Mouse (Mus musculus) thymus, postnatal 10 days (tissue): ENCODE results near the gene Nxf3.
"Not testable (repeated sequence)": the region's sequence is repeated elsewhere in the genome, so short reads cannot be mapped to it uniquely, and the experiment has no call there.

ENCODE experiments used
- DNase-seq, 2 experiments: peaks; one replicate each; pipeline ENCODE4 v3.0.0; 2021; ENCODE audit warnings: low spot score in 2 of 2

Nxf3 gene

DNA sequence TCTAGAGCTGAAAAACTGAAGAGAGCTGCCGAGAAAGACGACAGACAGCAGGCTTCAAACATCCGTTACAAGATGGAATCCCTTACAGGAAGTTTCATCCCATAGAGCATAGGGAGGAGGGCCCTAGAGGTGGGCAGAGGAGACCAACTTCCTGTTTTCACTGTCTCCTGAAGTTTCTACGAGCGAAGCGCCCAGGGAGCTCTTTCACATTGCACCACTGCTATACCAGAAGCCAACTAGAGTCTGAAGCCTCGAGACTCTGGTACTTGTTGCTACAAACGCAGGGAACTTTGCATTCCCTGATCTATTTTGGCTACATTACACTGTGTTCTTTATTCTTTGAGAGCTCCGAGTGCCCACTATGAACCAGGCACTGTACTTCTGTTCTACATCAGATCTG is at the start of gene Nxf3:
Gene Nxf3, minus strand, starts transcription at position 101 of the 400 bp plus-strand sequence.
- no peak for DNase-seq

DNA sequence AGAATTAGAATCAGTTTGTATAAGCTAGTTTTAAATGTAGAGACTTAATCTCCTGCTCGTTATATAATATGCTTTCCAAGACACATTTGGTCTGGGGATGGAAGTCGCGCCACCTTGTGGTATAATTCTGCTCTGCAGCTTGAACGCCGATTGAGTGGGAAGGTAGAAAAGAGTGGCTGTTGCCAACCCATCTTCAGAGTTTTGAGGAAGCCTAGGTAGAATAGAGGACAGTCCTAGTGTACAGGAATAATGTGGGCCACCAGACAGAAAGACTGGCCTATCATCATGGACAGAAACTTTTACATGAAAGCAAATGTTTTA is 42.6 kb upstream of the Nxf3 start:
- DNase-seq = peak in 1 of 2 experiments; percentile 29

DNA sequence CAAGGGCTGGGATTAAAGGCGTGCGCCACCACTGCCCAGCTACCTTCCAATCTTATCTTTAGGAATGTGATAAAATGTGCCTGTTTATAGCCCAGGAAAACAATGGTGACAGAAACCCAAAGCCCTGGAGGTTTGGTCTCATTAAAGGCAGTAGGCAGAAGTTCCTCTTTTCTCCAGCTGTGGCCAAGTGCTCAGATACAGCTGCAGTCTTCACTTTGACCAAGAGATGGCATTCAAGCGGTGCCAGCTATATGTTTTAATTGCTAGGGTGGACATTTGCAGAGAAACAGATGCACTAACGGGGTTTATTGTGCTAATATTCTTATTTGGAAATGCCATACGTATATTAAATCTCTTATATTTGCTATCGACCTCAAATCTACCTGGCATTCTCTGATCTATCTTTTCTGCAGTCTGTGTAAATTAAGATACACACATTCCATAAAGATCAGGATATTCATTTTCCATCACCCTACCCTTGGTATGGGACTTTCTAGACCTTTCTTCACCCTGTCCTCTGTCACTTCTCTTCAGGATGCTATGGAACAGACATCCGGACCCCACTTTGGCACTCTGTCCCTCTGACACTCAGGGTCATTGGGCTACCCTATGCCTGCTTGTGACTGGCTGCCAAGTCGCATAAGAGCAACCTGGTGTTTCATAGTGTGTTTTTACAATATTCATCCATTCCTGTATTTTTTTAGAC is 42.1 kb upstream of the Nxf3 start:
- DNase-seq = no peak

DNA sequence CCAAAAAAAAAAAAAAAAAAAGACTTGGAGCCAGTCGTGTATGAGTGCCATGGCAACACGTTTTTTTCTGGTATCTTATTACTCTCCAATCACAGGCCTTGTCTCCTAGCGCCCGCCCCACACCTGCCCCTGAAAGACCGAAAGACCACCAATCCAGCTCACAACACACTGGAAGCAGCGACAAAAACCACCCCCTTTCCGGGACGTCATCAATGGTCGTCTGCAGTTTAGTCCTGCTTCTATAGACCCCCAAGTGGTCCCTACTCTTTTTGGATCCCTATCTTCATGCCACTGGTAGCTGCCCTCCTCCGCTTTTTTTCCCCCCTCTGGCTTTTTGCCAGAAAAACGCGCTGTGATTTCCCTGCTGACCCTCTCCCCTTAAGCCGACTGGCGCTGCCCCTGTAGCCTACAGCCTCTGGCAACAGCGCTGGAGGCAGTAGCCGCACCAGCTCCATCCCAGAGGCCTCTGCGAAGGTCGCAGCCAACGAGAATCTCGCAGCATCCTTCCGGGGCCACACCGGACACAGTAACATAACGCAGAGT is 30.4 kb upstream of the Nxf3 start:
- no peak for DNase-seq

DNA sequence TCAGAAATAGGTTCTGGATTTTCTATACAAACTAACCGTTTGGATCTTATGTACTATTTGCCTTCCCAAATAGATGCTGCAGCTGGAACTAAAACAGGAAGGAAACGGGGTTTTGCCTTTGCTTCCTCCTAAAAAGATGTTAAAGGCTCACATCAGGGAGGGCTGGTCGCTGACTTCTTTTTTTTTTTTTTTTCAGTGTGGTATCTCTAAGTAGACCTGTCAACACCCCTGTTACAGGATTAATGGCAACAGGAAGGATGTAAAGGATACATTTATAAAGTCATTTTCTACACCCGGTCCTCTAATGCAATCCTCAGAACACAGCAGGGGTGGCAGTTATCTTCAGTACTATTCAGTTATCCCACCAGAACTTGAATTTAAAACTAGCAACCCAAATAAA is 30.0 kb upstream of the Nxf3 start:
- DNase-seq = no peak

DNA sequence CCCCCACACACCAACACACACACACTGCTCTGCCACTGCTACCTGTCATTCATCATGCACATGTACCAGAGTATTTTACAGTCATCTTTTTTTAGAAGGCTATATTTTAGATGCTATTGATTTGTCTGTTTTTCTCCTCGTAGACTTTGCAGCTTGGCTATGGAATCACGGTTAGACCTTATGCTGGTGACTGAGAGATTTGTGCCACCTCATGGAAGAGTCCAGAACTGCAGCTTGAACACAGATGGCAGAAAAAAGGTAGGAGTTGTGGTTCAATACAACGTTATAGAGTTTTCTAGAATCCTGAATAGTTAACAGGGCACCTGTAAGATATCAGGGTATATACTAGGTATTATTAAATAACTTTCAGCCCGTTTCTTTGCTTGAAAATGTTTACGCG is 22.9 kb upstream of the Nxf3 start:
- DNase-seq = peak in 1 of 2 experiments; percentile 4

DNA sequence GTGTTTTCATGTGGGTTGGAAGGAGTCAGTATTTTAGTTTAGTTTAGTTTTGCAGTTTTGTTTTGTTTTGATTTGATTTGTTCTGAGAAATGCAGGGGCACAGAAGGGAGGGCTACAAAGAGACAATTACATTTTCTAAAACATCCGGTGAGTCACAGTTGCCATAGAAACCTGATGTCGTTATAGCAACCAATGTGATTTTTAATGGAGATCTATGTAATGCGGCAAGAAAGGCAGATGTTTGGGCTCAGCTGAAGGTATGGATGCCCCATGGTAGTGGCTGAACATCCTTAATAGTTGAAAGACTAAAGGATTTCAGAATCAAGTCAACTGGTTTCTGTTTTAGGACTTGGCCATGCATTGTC is 19.7 kb upstream of the Nxf3 start:
- DNase-seq = no peak

DNA sequence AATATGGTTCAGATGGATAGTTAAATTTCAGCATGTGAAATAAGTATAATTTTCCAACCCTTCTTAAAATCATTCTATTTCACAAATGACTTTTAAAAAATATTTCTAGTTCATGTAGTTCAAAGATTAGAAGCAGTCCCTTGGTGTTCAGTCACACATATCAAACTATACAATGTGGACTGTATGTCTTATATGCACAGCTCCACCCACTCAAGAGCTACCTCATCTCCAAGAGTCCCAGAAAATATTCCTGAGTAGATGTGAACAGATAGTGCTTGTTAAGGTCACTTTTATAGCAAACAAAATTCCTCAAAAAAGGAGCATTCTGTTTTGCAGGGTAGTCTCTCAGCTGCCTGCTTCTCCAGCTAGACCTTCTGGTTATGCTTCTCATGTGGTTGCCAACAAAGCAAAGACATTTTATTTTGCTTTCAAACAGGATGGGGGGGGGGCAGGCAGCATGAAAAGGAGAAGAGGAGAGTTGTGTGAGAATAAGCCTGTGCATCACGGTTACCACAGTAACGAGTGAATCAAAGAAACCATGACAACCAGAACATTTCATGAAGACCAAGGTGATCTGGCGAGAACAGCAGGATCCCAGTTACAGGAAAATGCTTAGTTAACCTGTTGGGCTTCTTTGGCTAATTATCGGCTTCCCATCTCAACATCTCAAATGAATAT is 19.1 kb upstream of the Nxf3 start:
- DNase-seq = no peak

DNA sequence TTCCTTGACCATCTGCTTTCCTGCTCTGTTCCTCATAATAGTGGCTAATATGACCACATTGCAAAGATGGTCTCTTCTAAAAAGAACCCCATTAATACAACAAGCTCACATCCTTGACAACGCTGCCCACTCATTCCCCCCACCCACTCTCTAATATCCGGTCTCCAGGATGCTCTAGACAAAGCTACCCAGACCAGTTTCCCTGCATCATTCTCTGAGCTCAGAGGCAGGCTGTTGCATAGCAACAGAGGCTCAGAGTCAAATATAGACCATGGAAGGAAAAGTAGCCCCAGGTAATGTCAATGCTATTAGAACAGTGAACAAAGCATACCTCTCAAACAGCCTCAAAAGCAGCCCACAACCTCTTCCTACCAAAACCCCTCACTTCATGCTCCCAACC is 9.4 kb upstream of the Nxf3 start:
- no peak for DNase-seq

DNA sequence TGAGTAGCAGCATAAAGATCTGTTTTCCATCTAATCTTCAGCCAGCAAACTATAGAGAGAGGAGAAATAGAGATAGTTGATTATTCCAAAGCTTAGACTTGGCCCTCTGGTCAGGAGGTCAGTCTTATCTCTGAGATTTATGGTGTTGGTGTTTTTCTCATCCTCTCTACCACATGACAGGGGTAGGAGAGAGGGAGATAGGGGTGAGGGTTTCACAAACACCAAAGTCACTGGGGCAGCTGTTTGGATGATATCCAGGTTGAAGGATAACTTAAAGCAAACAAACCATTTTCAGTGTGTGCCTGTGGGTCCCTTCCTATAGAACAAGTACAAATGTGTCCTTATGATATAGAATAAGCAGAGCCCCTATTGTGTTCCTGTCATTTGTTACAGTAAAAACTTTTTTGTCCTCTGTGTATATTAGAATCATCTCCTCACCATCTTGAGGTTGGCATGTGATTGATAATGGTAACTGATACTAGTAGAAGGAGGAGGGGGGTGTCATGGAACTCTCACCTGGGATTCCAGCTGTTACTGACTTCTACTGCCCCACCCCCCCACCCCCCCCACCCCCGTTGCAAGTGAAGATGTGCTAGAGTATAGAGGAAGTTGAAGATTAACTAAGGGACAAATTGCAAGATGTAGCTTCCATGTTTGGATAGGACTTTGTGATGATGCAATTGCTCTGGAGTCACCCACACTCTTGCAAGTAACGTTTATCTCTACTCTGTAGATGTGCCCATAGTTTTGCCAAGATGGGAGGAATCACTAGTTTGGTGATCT is 7.6 kb upstream of the Nxf3 start:
- no peak for DNase-seq

DNA sequence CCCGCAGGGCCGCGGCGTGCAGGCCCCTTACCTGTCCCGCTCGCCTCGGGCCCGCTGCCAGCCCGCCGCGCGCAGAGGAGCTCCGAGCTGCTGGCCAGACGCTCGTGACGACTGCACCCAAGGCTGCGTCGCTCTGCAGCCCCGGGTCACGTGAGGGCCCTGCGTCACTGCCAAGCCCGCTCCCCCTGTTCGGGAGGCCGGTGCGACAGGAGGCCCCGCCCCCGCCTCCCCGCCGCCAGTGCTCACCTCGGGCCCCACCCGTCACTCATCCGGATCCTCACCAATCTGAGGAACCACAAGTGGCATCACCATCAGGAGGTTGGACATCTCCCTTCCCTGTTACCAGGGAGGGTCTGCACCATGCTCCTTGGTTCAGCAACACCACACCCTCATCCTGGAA is 17.0 kb downstream of the Nxf3 start, which contains the start of gene Bex2:
Gene Bex2, minus strand, starts transcription at position 217 of the 400 bp plus-strand sequence.
- DNase-seq = peak in 1 of 2 experiments; percentile 3

DNA sequence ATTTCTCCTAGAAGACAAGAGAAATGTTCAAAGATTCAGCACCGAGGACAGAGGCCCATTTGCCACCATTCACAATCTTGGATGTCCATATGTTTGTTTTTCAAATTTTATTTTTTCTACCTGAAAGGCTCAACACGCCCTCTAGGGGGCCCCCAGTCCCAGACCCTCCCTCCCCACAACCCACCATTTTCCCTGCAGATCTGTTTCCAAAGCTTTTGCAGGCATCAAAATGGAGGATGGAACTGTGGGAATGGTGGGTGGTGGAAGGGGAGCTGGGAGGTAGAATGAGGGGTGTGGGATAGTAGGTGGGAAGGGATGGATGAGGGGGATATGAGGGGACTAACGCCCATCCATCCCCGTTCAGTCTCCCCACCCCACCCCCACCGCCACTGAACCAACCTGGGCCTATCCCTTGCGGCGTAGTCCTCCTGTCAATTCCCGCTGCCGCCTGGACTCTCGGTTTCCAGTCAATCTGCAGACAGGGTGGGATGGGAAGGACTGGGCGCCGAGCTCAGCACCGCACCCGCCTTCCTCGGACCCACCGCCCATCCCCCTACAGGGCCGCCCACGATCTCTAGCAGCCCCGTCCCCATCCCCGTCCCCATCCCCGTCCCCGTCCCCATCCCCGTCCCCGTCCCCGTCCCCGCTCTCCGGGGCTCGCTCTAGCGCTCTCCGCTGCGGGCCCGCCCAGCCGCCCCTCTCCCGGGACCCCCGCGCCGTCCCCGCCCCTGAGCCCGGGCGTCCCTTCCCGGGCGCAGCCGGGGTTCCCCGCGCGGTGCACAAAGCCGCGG is 17.7 kb downstream of the Nxf3 start:
- DNase-seq = peak in 1 of 2 experiments; percentile 3

DNA sequence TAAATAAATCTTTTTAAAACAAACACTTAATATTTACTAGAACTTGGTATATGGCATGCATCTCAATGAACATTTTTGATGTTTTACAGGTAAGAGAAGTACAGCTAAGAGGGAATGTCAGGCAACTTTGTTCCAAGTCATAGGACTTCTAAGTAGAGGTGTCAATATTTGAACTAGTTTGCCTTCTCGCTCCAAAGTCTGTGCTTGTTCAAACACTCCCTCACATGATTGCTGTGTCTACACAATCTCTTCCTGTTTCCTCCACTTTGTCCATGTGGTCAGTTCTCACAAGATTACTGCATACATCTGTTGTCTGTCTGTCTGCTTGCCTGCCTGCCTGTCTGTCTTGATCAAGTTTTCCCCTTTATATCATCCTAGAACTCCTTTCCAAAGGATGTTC is 24.4 kb downstream of the Nxf3 start:
- no peak for DNase-seq

DNA sequence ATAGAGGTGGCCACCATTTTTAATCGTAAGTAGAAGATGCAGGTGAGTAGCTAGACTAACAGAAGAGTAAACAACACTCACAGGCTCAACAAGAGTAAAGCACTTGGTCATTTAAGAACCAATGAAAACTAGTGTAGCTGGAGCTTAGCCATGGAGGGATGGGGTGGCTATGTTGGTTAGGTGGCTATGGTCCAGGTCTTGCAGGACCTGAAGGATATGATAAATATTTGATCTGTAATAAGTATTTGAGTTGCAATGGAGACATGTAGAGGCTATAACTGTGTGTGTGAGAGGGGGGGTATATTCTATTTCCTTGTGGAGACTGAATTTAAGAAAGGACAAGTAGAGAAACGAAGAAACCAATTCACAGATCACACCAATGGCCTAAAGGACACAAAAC is 33.8 kb downstream of the Nxf3 start:
- no peak for DNase-seq

DNA sequence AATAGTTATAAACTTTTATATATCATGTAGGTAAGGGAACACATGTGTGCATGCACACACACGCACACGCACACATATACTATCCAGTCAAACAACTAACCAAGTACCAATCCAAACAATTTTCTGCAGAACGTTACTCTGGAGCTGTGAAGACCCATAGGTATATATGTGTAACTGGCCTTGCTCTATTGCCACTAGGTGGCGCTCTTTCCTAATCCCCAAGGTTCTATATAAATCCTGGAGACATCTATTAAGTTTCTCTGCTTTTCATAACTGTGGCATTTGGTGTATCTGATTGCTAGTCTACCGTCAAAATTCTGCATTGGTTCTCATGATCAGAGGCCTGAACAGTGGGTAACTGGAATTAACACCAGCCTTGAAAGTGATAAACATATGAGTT is 37.5 kb downstream of the Nxf3 start:
- peak in 1 of 2 experiments; percentile 40 for DNase-seq

DNA sequence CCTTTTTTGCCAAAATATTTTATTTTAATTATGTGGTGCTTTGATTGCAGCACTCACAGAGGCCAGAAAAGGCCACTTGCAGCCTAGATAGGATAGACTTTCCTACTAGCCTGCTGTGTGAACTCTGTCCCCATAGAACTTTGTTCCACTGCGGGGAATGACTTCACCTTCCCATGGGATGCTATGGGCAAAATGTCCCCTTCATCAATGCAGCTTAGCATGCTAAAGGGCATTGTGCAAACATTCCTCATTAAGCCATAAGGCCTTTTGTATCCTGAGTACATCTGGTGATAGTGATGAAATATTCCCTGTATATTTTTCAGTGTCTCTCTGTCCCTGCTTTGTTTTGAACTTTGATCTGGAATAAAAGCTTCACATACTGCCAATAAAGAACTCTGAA is 41.3 kb downstream of the Nxf3 start:
- no peak for DNase-seq

DNA sequence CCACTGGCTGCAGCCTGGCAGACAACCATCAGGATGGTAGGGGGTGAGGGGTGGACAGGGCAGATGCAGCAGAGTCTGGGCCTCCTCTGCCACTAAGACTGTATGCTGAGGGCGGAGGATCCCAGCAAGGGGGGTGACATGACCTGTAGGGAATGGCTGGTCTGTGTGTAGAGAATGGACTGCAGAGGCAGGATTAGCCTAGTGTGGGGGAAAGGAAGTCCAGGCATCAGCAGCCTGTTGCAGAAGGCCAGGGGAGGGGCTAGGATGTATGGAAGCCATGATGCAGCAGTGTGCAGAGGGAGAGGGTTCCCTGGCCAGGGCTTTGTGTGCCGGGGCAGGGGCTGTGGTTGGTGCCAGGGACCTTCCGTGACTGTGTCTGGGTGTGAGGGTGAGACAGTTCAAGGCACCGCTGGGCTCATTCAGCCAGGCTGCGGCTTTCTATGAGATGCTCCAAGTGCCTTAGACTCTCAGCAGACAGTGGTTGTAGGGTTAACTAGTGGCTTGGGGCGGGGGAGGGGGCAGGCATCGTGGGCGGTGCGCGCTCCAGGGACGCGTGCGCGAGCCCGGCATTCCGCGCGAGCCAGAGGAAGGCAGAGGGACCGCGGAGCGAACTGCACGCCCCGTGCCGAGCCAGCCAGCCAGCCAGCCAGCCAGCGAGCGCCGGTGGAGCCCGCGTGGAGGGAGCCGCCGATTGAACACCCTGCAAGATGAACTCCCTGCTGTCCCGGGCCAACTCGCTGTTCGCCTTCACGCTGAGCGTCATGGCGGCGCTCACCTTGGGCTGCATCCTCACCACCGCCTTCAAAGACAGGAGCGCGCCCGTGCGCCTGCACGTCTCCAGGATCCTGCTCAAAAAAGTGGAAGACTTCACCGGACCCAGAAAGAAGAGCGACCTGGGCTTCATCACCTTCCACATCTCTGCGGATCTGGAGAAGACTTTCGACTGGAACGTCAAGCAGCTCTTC is 52.0 kb downstream of the Nxf3 start, which contains the start of gene Arxes1:
Gene Arxes1, plus strand, starts transcription at position 569 of the 965 bp plus-strand sequence.
- not testable (repeated sequence) for DNase-seq

DNA sequence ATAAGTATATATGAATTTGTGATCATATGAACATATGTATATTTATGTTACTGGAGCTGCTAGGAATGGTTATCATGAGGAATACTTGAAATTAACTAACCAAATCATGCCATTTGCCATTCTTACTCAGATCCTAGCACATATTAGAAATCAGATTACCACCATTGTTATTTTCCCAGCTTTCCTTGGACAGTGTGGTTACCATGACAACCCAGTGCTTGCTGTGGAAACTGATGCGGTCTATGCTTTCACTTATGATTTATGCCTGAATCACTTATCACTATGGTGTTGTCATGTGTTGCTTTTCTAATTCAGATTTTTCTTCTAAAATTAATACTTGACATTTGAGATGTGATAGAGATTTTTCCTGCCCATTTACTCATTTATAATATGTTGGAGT is 54.7 kb downstream of the Nxf3 start:
- DNase-seq = no peak
